Mouse (Mus musculus) heart, embryonic 15.5 days (tissue): Measurements from ENCODE around the gene Gm21885. TPM values are rescaled to one million over a fixed set of nuclear protein-coding genes. Genes with fewer than 3 reads are reported as not detected.
A peak's percentile ranks its signal among the peaks of the same experiment; 100 is the strongest.

Experiments
- ATAC-seq: fragments of 200-750 bp; cut with Nextera tagmentation; replicated peaks from 2 replicates; pipeline ENCODE4 v1.8.0; 2017; ENCODE audit warnings: low read depth, moderate TSS enrichment; ENCODE audit not compliant: insufficient number of reproducible peaks, insufficient read depth, low FRiP score
- H3K27ac ChIP-seq: fragments of 300-500 bp; sonication (generic); 2 replicates; pipeline ENCODE4 v1.5.1; 2015; ENCODE audit warnings: mild to moderate bottlenecking, inconsistent platforms
- H3K27me3 ChIP-seq: fragments of 300-500 bp; sonication (generic); 2 replicates; pipeline ENCODE4 v1.6.1; 2015; ENCODE audit warnings: inconsistent platforms
- H3K36me3 ChIP-seq: fragments of 300-500 bp; sonication (generic); 2 replicates; pipeline ENCODE4 v1.6.1; 2015; ENCODE audit warnings: mild to moderate bottlenecking, inconsistent platforms
- H3K4me1 ChIP-seq: fragments of 300-500 bp; sonication (generic); replicated peaks from 2 replicates; pipeline ENCODE4 v1.6.1; 2015; ENCODE audit warnings: inconsistent platforms
- H3K4me2 ChIP-seq: fragments of 300-500 bp; sonication (generic); 2 replicates; pipeline ENCODE4 v1.6.1; 2015; ENCODE audit warnings: inconsistent platforms, mild to moderate bottlenecking, moderate library complexity
- H3K4me3 ChIP-seq: fragments of 300-500 bp; sonication (generic); 2 replicates; pipeline ENCODE4 v1.5.1; 2015; ENCODE audit warnings: mild to moderate bottlenecking, inconsistent platforms
- H3K9ac ChIP-seq: fragments of 300-500 bp; sonication (generic); 2 replicates; pipeline ENCODE4 v1.6.1; 2015; ENCODE audit warnings: mild to moderate bottlenecking, inconsistent platforms
- H3K9me3 ChIP-seq: fragments of 300-500 bp; sonication (generic); replicated peaks from 2 replicates; pipeline ENCODE4 v1.6.1; 2016; ENCODE audit warnings: inconsistent platforms
- WGBS: fragments of 180-500 bp; shearing (Covaris S2); methylation state at CpG from one replicate; pipeline ENCODE4 v1.1.7; 2015; ENCODE audit warnings: mixed read lengths; 5-methylcytosine and 5-hydroxymethylcytosine counted together
- polyA plus RNA-seq: library from polyadenylated mRNA; unstranded; fragments of >200 nt; fragmentation: Nextera tagmentation; extraction: Ambion mirVana; gene quantifications from 2 replicates; pipeline ENCODE4 v1.2.1, GENCODE M21; 2015

The Gm21885 gene
- polyA plus RNA-seq, 1 experiment from 2014 or later = not detected

- Histone ChIP-seq H3K27ac (no peak overlapping the region), H3K4me3 (no peak overlapping the region), H3K9ac (no peak overlapping the region), H3K4me1 (no peaks in the 10 kb centered on the region), H3K36me3 (peaks cover 87% of the 10 kb centered on the region), H3K4me2 (no peak overlapping the region), H3K9me3 (no peaks in the 10 kb centered on the region), H3K27me3 (no peaks in the 10 kb centered on the region)
- 73% methylated on average over 10 of the region's 10 CpGs for WGBS
- ATAC-seq = no peak
Observed at GRCm38 (mm10) chr11:94290062-94290740, 8.5 kb downstream of the Gm21885 start.

GRCm38 (mm10) chr11:94294996-94295845 lies 13.5 kb downstream of the Gm21885 start:
- no peak overlapping the region for H3K9ac ChIP-seq
- peak overlapping the region; percentile 14; the same call in 1 of the 2 replicates for H3K27ac ChIP-seq
- no peak overlapping the region for H3K4me3 ChIP-seq
- no peaks in the 10 kb centered on the region for H3K27me3 ChIP-seq
- no peaks in the 10 kb centered on the region for H3K9me3 ChIP-seq
- H3K4me2 ChIP-seq = no peak overlapping the region
- no peak for ATAC-seq
- H3K4me1 ChIP-seq = no peaks in the 10 kb centered on the region
- H3K36me3 ChIP-seq = peaks cover 88% of the 10 kb centered on the region
- WGBS = 72% methylated on average over 9 of the region's 9 CpGs

- no peaks in the 10 kb centered on the region for H3K9me3 ChIP-seq
- no peaks in the 10 kb centered on the region for H3K27me3 ChIP-seq
- H3K36me3 ChIP-seq = peaks cover 7% of the 10 kb centered on the region; the same call in 1 of the 2 replicates
- no peak overlapping the region for H3K4me3 ChIP-seq
- ATAC-seq = no peak
- no peak overlapping the region for H3K9ac ChIP-seq
- H3K27ac ChIP-seq = no peak overlapping the region
- H3K4me2 ChIP-seq = no peak overlapping the region
- WGBS = 82% methylated on average over 1 of the region's 1 CpGs
- H3K4me1 ChIP-seq = peaks cover 51% of the 10 kb centered on the region
Observed at GRCm38 (mm10) chr11:94312733-94313132, 31.1 kb downstream of the Gm21885 start.

- H3K36me3 ChIP-seq = no peaks in the 10 kb centered on the region
- peak overlapping the region; percentile 45 for H3K27ac ChIP-seq
- no peak overlapping the region for H3K4me2 ChIP-seq
- peaks cover 58% of the 10 kb centered on the region for H3K4me1 ChIP-seq
- no peaks in the 10 kb centered on the region for H3K27me3 ChIP-seq
- no peak for ATAC-seq
- no peak overlapping the region for H3K9ac ChIP-seq
- WGBS = 18% methylated on average over 2 of the region's 2 CpGs
- H3K9me3 ChIP-seq = no peaks in the 10 kb centered on the region
- H3K4me3 ChIP-seq = no peak overlapping the region
Observed at GRCm38 (mm10) chr11:94314098-94314652, 32.5 kb downstream of the Gm21885 start.

GRCm38 (mm10) chr11:94315308-94315707 lies 33.6 kb downstream of the Gm21885 start:
- Histone ChIP-seq H3K4me2 (no peak overlapping the region), H3K36me3 (0 out of 2 replicates have a peak, but pooled peaks cover 4% of the 10 kb centered on the region), H3K4me1 (peaks cover 69% of the 10 kb centered on the region), H3K9ac (no peak overlapping the region), H3K27me3 (no peaks in the 10 kb centered on the region), H3K4me3 (no peak overlapping the region), H3K9me3 (no peaks in the 10 kb centered on the region), H3K27ac (peak overlapping the region; percentile 17; the same call in 1 of the 2 replicates)
- no peak for ATAC-seq
- 35% methylated on average over 1 of the region's 1 CpGs for WGBS

GRCm38 (mm10) chr11:94316528-94316927 lies 34.9 kb downstream of the Gm21885 start:
- ATAC-seq = no peak
- H3K4me1 ChIP-seq = peaks cover 67% of the 10 kb centered on the region
- H3K36me3 ChIP-seq = 0 out of 2 replicates have a peak, but pooled peaks cover 4% of the 10 kb centered on the region
- no peak overlapping the region for H3K9ac ChIP-seq
- H3K27me3 ChIP-seq = no peaks in the 10 kb centered on the region
- no peak overlapping the region for H3K4me2 ChIP-seq
- 67% methylated on average over 2 of the region's 2 CpGs for WGBS
- H3K9me3 ChIP-seq = no peaks in the 10 kb centered on the region
- H3K27ac ChIP-seq = no peak overlapping the region
- H3K4me3 ChIP-seq = no peak overlapping the region

- no peak overlapping the region for H3K27ac ChIP-seq
- no peaks in the 10 kb centered on the region for H3K9me3 ChIP-seq
- H3K4me3 ChIP-seq = no peak overlapping the region
- H3K9ac ChIP-seq = no peak overlapping the region
- no peak for ATAC-seq
- WGBS = 69% methylated on average over 1 of the region's 1 CpGs
- 0 out of 2 replicates have a peak, but pooled peaks cover 4% of the 10 kb centered on the region for H3K36me3 ChIP-seq
- H3K4me1 ChIP-seq = peaks cover 65% of the 10 kb centered on the region
- H3K27me3 ChIP-seq = no peaks in the 10 kb centered on the region
- H3K4me2 ChIP-seq = no peak overlapping the region
Observed at GRCm38 (mm10) chr11:94317014-94317413, 35.3 kb downstream of the Gm21885 start.

GRCm38 (mm10) chr11:94317515-94317914 lies 35.8 kb downstream of the Gm21885 start:
- no peak overlapping the region for H3K4me2 ChIP-seq

GRCm38 (mm10) chr11:94318056-94318455 lies 36.4 kb downstream of the Gm21885 start:
- WGBS = 65% methylated on average over 5 of the region's 5 CpGs
- no peak overlapping the region for H3K4me3 ChIP-seq
- no peak overlapping the region for H3K27ac ChIP-seq
- no peak for ATAC-seq
- no peak overlapping the region for H3K9ac ChIP-seq
- H3K4me1 ChIP-seq = peaks cover 64% of the 10 kb centered on the region
- no peaks in the 10 kb centered on the region for H3K9me3 ChIP-seq
- 0 out of 2 replicates have a peak, but pooled peaks cover 4% of the 10 kb centered on the region for H3K36me3 ChIP-seq
- H3K27me3 ChIP-seq = no peaks in the 10 kb centered on the region
- no peak overlapping the region for H3K4me2 ChIP-seq

More at GRCm38 (mm10) chr11:94317515-94317914, 35.8 kb downstream of the Gm21885 start:
- no peaks in the 10 kb centered on the region for H3K9me3 ChIP-seq
- WGBS = 58% methylated on average over 4 of the region's 4 CpGs
- H3K9ac ChIP-seq = no peak overlapping the region
- H3K36me3 ChIP-seq = 0 out of 2 replicates have a peak, but pooled peaks cover 4% of the 10 kb centered on the region
- no peak overlapping the region for H3K27ac ChIP-seq
- H3K4me3 ChIP-seq = no peak overlapping the region
- no peaks in the 10 kb centered on the region for H3K27me3 ChIP-seq
- no peak for ATAC-seq
- H3K4me1 ChIP-seq = peaks cover 64% of the 10 kb centered on the region

- under 1% methylated on average over 67 of the region's 67 CpGs for WGBS
- H3K9me3 ChIP-seq = no peaks in the 10 kb centered on the region
- no peaks in the 10 kb centered on the region for H3K27me3 ChIP-seq
- H3K4me1 ChIP-seq = peaks cover 39% of the 10 kb centered on the region
- 0 out of 2 replicates have a peak, but pooled peaks cover 4% of the 10 kb centered on the region for H3K36me3 ChIP-seq
- H3K4me2 ChIP-seq = peak overlapping the region; percentile 75
- peak; percentile 68 for ATAC-seq
- peak overlapping the region; percentile 100 for H3K9ac ChIP-seq
- H3K4me3 ChIP-seq = peak overlapping the region; percentile 100
- peak overlapping the region; percentile 99 for H3K27ac ChIP-seq
Observed at GRCm38 (mm10) chr11:94320969-94321930, 39.6 kb downstream of the Gm21885 start.
